Mouse (Mus musculus): ENCODE measurements around the gene Slc22a23. TPM values are rescaled to one million over a fixed set of nuclear protein-coding genes. Genes with fewer than 3 reads are reported as not detected.

Slc22a23 gene
- total and polyA plus RNA-seq, 3 experiments, result 0.47 to 1.3 (median 0.85) TPM

- Histone ChIP-seq H3K27ac (ENCODE audit: insufficient read depth, low read depth) (no peak overlapping the region), H3K36me3 (replicated peaks in 1 of 2; ENCODE audit: control insufficient read depth in 1 of 2, insufficient read depth in 1 of 2, low read length in 1 of 2) (no peaks in the 10 kb centered on the region)
- dilution Hi-C loops (cut with MboI; ENCODE audit: extremely low pct_ligation_motif_present, extremely low pct_unique_long_range_greater_than_20kb, low sequenced_read_pairs), result no loop called here
Observed at GRCm38 (mm10) chr13:34205216-34205615, 139.8 kb downstream of the Slc22a23 start.

DNA sequence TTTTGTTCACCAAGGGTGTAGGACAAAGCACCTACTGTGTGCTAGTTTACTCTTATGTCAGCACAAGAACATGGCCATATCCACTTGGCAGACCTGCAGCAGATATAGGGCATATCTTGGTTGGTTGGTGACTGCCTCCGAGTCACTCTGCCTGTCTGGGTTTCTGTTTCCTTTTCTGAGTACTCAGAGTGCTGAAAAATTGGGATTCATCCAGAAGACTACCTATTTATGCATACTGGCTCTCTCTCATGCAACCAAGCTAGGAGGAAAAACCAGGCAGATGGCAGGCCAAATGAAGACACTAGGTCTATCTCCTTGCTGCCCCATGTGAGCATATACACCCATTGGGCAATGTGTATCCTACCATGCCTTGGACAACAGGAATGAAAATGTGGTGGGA is 149.3 kb downstream of the Slc22a23 start:
- no peak for TF ChIP-seq IRF4 (IDR thresholded peaks at IDR 0.05; ENCODE audit: low read depth, low read length)
- TF ChIP-seq MYC (IDR thresholded peaks at IDR 0.05; ENCODE audit: low read depth, low read length), result no peak
- TF ChIP-seq CHD2 (IDR thresholded peaks at IDR 0.05; ENCODE audit: low read length), result no peak
- no peak for TF ChIP-seq ZC3H11A (IDR thresholded peaks at IDR 0.05; ENCODE audit: low read depth, low read length)
- no peak for TF ChIP-seq ZMIZ1 (IDR thresholded peaks at IDR 0.05; ENCODE audit: low read depth, low read length)
- no peak for TF ChIP-seq KAT2A (IDR thresholded peaks at IDR 0.05; ENCODE audit: insufficient replicate concordance, low read length)
- no peak for TF ChIP-seq MAFK (IDR thresholded peaks at IDR 0.05; ENCODE audit: insufficient replicate concordance, low read length)
- no peak for TF ChIP-seq TBP (conservative IDR thresholded peaks at IDR 0.05; ENCODE audit: low read depth, low read length)
- no peak for TF ChIP-seq USF1 (IDR thresholded peaks at IDR 0.05; ENCODE audit: low read depth, low read length)
- TF ChIP-seq RAD21 (IDR thresholded peaks at IDR 0.05; ENCODE audit: low read depth, low read length), result no peak
- no peak for TF ChIP-seq ZNF384 (IDR thresholded peaks at IDR 0.05; ENCODE audit: low read depth, low read length)
- no peak for TF ChIP-seq JUND (conservative IDR thresholded peaks at IDR 0.05; ENCODE audit: low read depth, low read length)
- Histone ChIP-seq H3K27me3 (replicated peaks) (no peaks in the 10 kb centered on the region), H3K4me3 (replicated peaks in 1 of 3; ENCODE audit: low read depth in 2 of 3, low read length in 2 of 3, poor library complexity in 1 of 3) (no peak overlapping the region), H3K79me2 (replicated peaks; ENCODE audit: control insufficient read depth, extremely low read depth, insufficient read depth, poor library complexity, severe bottlenecking) (no peaks in the 10 kb centered on the region), H3K27ac (ENCODE audit: insufficient read depth, low read depth) (no peak overlapping the region), H3K4me1 (ENCODE audit: control insufficient read depth in 1 of 2, insufficient read depth in 2 of 2) (no peaks in the 10 kb centered on the region), H3K9me3 (replicated peaks; ENCODE audit: low read length) (no peaks in the 10 kb centered on the region), H3K4me2 (ENCODE audit: insufficient read depth, low read depth, poor library complexity, severe bottlenecking) (no peak overlapping the region), H3K36me3 (replicated peaks in 1 of 2; ENCODE audit: control insufficient read depth in 1 of 2, insufficient read depth in 1 of 2, low read length in 1 of 2) (no peaks in the 10 kb centered on the region), H3K9ac (ENCODE audit: insufficient read depth, low read depth) (no peak overlapping the region)
- dilution Hi-C loops (cut with MboI; ENCODE audit: extremely low pct_ligation_motif_present, extremely low pct_unique_long_range_greater_than_20kb, low sequenced_read_pairs) (no loop called here), in situ Hi-C loops (cut with MboI; ENCODE audit: low pct_ligation_motif_present, low pct_unique_long_range_greater_than_20kb, low sequenced_read_pairs) (loop anchor here (25.0 kb wide), 1 partner anchor 667 kb away; no protein-coding TSS in a partner anchor)
- DNase-seq (ENCODE audit: extremely low read depth), result no peak

More at GRCm38 (mm10) chr13:34205216-34205615, 139.8 kb downstream of the Slc22a23 start:
- no peak for DNase-seq (ENCODE audit: extremely low read depth)
- Histone ChIP-seq H3K9ac (ENCODE audit: insufficient read depth, low read depth) (no peak overlapping the region), H3K4me3 (replicated peaks in 1 of 3; ENCODE audit: low read depth in 2 of 3, low read length in 2 of 3, poor library complexity in 1 of 3) (no peak overlapping the region), H3K27me3 (replicated peaks) (no peaks in the 10 kb centered on the region), H3K79me2 (replicated peaks; ENCODE audit: control insufficient read depth, extremely low read depth, insufficient read depth, poor library complexity, severe bottlenecking) (no peaks in the 10 kb centered on the region), H3K4me2 (ENCODE audit: insufficient read depth, low read depth, poor library complexity, severe bottlenecking) (no peak overlapping the region), H3K9me3 (replicated peaks; ENCODE audit: low read length) (no peaks in the 10 kb centered on the region), H3K4me1 (ENCODE audit: control insufficient read depth in 1 of 2, insufficient read depth in 2 of 2) (no peaks in the 10 kb centered on the region)
- TF ChIP-seq SMC3 (IDR thresholded peaks at IDR 0.05; ENCODE audit: low read depth, low read length), result no peak
- in situ Hi-C loops (cut with MboI; ENCODE audit: low pct_ligation_motif_present, low pct_unique_long_range_greater_than_20kb, low sequenced_read_pairs), result no loop called here

DNA sequence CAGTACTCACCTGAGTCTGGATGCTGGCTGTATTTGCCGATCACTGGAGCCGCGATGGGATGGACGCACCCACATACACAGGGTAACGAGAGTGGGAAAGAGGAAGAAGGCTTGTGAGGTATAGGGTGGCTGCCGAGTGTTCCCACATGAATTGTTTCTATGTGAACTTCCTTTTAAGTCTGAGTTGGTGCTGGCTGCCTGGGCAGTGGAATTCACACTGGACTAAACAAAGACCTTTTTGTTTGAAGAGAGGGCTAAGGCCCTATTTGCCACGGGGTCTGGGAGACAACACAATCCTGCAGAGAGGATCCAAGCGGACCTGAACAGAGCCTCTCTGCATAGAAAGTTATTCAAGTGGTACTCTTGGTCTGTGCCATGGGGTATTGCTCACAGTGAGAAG is 151.6 kb downstream of the Slc22a23 start:
- Histone ChIP-seq H3K4me1 (ENCODE audit: control insufficient read depth in 1 of 2, insufficient read depth in 2 of 2) (no peaks in the 10 kb centered on the region; a peak in 1 of 4 replicates), H3K79me2 (replicated peaks; ENCODE audit: control insufficient read depth, extremely low read depth, insufficient read depth, poor library complexity, severe bottlenecking) (no peaks in the 10 kb centered on the region), H3K9ac (ENCODE audit: insufficient read depth, low read depth) (no peak overlapping the region), H3K27me3 (replicated peaks) (no peaks in the 10 kb centered on the region), H3K4me3 (replicated peaks in 1 of 3; ENCODE audit: low read depth in 2 of 3, low read length in 2 of 3, poor library complexity in 1 of 3) (no peak overlapping the region), H3K9me3 (replicated peaks; ENCODE audit: low read length) (no peaks in the 10 kb centered on the region), H3K36me3 (replicated peaks in 1 of 2; ENCODE audit: control insufficient read depth in 1 of 2, insufficient read depth in 1 of 2, low read length in 1 of 2) (no peaks in the 10 kb centered on the region), H3K27ac (ENCODE audit: insufficient read depth, low read depth) (no peak overlapping the region), H3K4me2 (ENCODE audit: insufficient read depth, low read depth, poor library complexity, severe bottlenecking) (no peak overlapping the region)
- no peak for DNase-seq (ENCODE audit: extremely low read depth)
- TF ChIP-seq RAD21 (IDR thresholded peaks at IDR 0.05; ENCODE audit: low read depth, low read length) (no peak), ZMIZ1 (IDR thresholded peaks at IDR 0.05; ENCODE audit: low read depth, low read length) (no peak), MAZ (IDR thresholded peaks at IDR 0.05; ENCODE audit: low read depth, low read length) (no peak), MXI1 (IDR thresholded peaks at IDR 0.05; ENCODE audit: low read depth, low read length) (no peak), SMC3 (IDR thresholded peaks at IDR 0.05; ENCODE audit: low read depth, low read length) (no peak), EP300 (IDR thresholded peaks at IDR 0.05; ENCODE audit: low read length) (no peak)
- dilution Hi-C loops (cut with MboI; ENCODE audit: extremely low pct_ligation_motif_present, extremely low pct_unique_long_range_greater_than_20kb, low sequenced_read_pairs) (no loop called here), in situ Hi-C loops (cut with MboI; ENCODE audit: low pct_ligation_motif_present, low pct_unique_long_range_greater_than_20kb, low sequenced_read_pairs) (loop anchor here (25.0 kb wide), 1 partner anchor 669 kb away; no protein-coding TSS in a partner anchor)
